Mouse (Mus musculus): ENCODE data around the gene Inafm2.

Inafm2 gene

GRCm38 (mm10) chr2:118760311-118761025 is 14.9 kb downstream of the Inafm2 start:
- DNase-seq = no peak

DNA sequence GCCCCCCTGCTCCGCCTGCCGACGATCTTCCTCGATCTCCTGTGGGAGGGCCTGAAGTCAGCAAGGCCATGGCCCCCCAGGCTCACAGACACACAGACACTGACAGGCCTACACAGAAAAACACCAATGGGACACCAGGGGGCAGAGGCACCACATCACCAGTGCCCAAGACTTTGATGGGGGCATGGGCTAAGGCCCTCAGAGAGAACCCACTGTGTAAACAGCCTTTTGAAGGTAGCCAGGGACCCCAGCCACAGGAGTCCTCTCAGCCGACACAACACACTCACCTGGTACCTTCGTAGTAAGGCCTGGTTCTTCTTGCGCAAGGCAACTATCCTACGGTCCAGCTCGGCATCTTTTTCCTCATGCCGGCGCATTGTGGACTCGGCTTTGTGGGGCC is 15.8 kb downstream of the Inafm2 start:
- DNase-seq = no peak

DNA sequence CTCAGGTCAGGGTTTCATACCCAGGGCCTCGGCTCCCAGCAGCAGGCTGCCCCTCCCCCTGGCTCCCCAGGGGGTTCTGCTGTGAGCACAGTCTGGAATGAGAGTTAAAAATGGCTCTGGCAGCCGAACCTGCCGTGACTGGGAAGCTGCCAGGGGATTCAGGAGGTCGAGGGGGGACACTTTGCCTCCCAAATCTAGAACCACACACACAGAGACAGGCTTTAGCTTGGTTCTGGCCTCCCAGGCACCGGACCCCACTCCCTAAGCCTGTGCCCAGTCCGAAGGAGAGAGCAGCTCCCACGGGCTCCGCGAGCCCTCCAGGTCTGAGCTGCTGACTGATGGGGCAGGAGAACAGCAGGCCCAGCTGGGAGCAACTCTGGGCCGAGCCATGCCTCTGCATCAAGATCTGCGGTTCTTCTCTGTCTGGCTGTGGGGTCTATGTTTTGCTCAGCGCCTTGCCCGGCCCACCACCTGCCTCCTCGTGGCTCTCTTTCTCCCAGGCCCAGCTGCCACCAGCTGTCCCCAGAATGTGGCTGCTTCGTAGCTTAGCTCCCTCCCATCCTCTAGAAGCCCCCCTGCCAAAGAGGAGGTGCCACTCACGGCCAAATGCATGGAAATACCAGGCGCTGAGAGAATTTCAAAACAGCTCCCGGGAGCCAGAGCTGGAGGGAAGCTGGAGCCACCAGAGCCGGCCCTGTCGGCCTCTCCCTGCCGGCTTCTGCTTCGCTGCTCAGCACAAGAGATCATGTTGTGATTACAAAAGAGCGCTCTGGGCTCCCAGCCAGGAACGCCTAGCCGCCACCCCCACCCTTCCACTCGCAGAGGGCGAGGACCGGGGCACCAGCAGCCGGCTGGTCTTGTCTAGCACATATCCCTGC is 16.6 kb downstream of the Inafm2 start, which contains the start of gene Ccdc9b:
Gene Ccdc9b, minus strand, starts transcription at position 756 of the 878 bp plus-strand sequence.
- peak; percentile 89 to 95 for DNase-seq

DNA sequence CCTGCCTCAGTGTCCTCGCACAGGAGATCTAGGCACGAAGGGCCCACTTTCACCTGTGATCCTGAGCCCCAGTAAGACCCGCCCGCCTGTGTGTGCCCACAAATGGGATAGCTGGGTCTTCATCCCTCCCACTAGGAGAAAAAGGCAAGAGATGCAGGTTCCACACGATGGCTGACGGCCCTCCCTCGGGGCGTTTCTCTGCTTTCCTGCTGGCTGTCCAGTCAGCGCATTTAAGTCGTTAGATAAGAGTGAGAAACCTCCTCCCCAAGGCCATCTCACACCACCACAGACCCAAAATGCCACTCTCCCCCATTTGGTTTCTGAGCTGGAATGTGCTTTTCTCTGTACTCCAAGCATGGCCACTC is 17.2 kb downstream of the Inafm2 start:
- DNase-seq = no peak

GRCm38 (mm10) chr2:118763469-118763868 is 17.9 kb downstream of the Inafm2 start:
- DNase-seq = no peak

DNA sequence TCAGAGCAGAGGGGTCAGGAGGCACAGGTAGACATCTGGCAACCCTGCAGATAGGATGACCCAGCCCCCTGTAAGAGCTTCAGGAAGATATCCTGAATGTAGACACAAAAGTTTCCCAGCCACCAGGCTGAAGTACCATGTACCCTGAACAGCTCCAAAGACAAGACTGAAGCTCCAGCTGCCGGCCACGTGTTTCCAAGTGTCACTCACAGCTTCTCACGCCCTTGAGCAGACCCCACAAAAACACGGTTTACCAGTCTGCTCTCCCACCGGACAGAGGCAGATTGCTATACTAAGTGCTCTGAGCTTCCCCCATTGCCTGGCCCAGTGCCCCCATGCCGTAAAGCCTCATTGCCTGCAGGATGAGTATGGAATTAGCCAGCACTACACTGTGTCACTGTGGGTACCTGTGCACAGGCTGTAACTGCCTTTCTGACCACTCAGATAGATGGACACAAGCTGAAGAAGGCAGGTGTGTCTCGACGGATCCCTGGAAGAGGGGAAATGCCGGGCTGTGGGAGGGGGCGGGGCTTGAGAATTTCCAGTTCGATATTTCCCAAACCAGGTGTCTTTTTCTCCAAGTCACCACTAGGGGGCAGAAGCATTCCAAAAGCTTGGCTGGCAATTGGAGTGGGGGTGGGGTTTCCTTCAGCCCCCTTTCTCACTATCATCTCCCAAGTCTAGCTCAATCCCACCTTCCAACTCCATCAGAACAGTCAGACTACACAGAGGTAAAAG is 18.7 kb downstream of the Inafm2 start:
- DNase-seq = peak; percentile 82 to 87

- DNase-seq = no peak
These were observed 19.3 kb downstream of the Inafm2 start for GRCm38 (mm10) chr2:118764875-118765274.

GRCm38 (mm10) chr2:118766041-118767033 is 20.8 kb downstream of the Inafm2 start:
- no peak for DNase-seq

GRCm38 (mm10) chr2:118772158-118772874 is 26.8 kb downstream of the Inafm2 start, which contains the start of gene Phgr1:
Gene Phgr1, plus strand, starts transcription at chr2:118772769.
- no peak for DNase-seq

DNA sequence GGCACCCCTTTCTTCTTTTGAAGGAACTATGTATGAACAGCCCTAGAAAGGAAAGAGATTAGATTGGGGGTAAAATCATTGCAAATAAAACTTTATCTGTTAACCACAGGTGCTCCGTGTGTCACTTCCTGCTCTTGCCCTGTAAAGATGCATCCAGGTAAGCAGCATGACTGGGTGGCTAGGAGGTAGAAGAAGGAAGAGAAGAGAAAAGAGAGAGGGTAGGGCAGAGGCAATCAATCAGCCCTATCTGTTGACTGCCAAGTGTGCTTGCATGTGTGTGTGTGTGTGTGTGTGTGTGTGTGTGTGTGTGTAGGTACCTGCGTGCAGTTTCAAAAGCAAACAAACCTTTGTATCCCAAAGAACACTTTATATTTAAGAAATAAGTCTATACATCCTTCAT is 29.0 kb downstream of the Inafm2 start:
- DNase-seq = no peak

GRCm38 (mm10) chr2:118775396-118775795 is 29.8 kb downstream of the Inafm2 start:
- peak; percentile 61 to 74 for DNase-seq

GRCm38 (mm10) chr2:118775846-118776245 is 30.3 kb downstream of the Inafm2 start:
- DNase-seq = peak; percentile 76

GRCm38 (mm10) chr2:118776295-118776694 is 30.7 kb downstream of the Inafm2 start:
- DNase-seq = peak; percentile 49 to 64

- no peak for DNase-seq
These were observed 32.9 kb downstream of the Inafm2 start for GRCm38 (mm10) chr2:118778418-118778817.

GRCm38 (mm10) chr2:118779065-118779464 is 33.5 kb downstream of the Inafm2 start:
- peak; percentile 52 to 65 for DNase-seq

GRCm38 (mm10) chr2:118779504-118780480 is 34.2 kb downstream of the Inafm2 start, which contains the start of gene Disp2:
Gene Disp2, plus strand, starts transcription at chr2:118779719.
- peak; percentile 95 to 96 for DNase-seq

GRCm38 (mm10) chr2:118781115-118781514 is 35.6 kb downstream of the Inafm2 start:
- DNase-seq = no peak

- DNase-seq = no peak
These were observed 36.7 kb downstream of the Inafm2 start for GRCm38 (mm10) chr2:118782303-118782702.

DNA sequence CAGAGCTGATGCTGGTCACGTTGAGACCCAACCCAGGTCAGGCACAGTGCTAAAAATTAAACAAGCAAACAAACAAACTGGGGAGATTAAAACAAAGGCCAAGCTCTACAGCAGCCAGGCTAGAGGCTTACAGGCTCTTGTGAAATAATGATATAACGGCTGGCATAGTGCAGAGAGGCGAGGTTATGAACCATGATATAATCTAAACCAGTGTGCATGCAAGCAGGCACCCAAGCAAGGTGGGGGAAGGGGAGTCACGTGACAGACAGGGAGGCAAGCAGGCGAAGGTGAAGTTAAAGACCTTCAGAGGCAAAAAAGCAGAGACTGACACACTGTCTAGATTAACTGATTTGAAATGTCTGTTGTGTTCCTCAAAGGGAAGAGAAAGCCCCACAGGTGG is 37.5 kb downstream of the Inafm2 start:
- DNase-seq = no peak

- no peak for DNase-seq
These were observed 38.1 kb downstream of the Inafm2 start for GRCm38 (mm10) chr2:118783663-118784062.

Measured in cerebellum, postnatal 14 days (tissue).